Mouse (Mus musculus): ENCODE data around the gene S100a16. TPM values are rescaled to one million over a fixed set of nuclear protein-coding genes. Genes with fewer than 3 reads are reported as not detected.
A peak's percentile ranks its signal among the peaks of the same experiment; 100 is the strongest.

S100a16 gene
- total RNA-seq, 1 experiment from 2014 or later, result not detected

GRCm38 (mm10) chr3:90576351-90577001 lies 39.4 kb downstream of the S100a16 start:
- no peak for ATAC-seq (replicated peaks; ENCODE audit: insufficient number of reproducible peaks, low FRiP score, low TSS enrichment, poor library complexity, severe bottlenecking)

GRCm38 (mm10) chr3:90579433-90579832 lies 42.4 kb downstream of the S100a16 start:
- no peak for ATAC-seq (replicated peaks; ENCODE audit: insufficient number of reproducible peaks, low FRiP score, low TSS enrichment, poor library complexity, severe bottlenecking)

- ATAC-seq (replicated peaks; ENCODE audit: insufficient number of reproducible peaks, low FRiP score, low TSS enrichment, poor library complexity, severe bottlenecking), result no peak
These were observed 44.1 kb downstream of the S100a16 start for GRCm38 (mm10) chr3:90581141-90581540.

GRCm38 (mm10) chr3:90582156-90582555 lies 45.1 kb downstream of the S100a16 start:
- ATAC-seq (replicated peaks; ENCODE audit: insufficient number of reproducible peaks, low FRiP score, low TSS enrichment, poor library complexity, severe bottlenecking), result no peak

- ATAC-seq (replicated peaks; ENCODE audit: insufficient number of reproducible peaks, low FRiP score, low TSS enrichment, poor library complexity, severe bottlenecking), result no peak
These were observed 45.5 kb downstream of the S100a16 start for GRCm38 (mm10) chr3:90582556-90582955.

- ATAC-seq (replicated peaks; ENCODE audit: insufficient number of reproducible peaks, low FRiP score, low TSS enrichment, poor library complexity, severe bottlenecking), result no peak
These were observed 46.8 kb downstream of the S100a16 start for GRCm38 (mm10) chr3:90583893-90584292.

GRCm38 (mm10) chr3:90585595-90585994 lies 48.5 kb downstream of the S100a16 start:
- peak; percentile 62 for ATAC-seq (replicated peaks; ENCODE audit: insufficient number of reproducible peaks, low FRiP score, low TSS enrichment, poor library complexity, severe bottlenecking)

- ATAC-seq (replicated peaks; ENCODE audit: insufficient number of reproducible peaks, low FRiP score, low TSS enrichment, poor library complexity, severe bottlenecking), result no peak
These were observed 49.1 kb downstream of the S100a16 start for GRCm38 (mm10) chr3:90586016-90586643.

GRCm38 (mm10) chr3:90586906-90587305 lies 49.9 kb downstream of the S100a16 start:
- peak; percentile 84 for ATAC-seq (replicated peaks; ENCODE audit: insufficient number of reproducible peaks, low FRiP score, low TSS enrichment, poor library complexity, severe bottlenecking)

GRCm38 (mm10) chr3:90587361-90588101 lies 50.5 kb downstream of the S100a16 start:
- no peak for ATAC-seq (replicated peaks; ENCODE audit: insufficient number of reproducible peaks, low FRiP score, low TSS enrichment, poor library complexity, severe bottlenecking)

GRCm38 (mm10) chr3:90589390-90589789 lies 52.3 kb downstream of the S100a16 start:
- no peak for ATAC-seq (replicated peaks; ENCODE audit: insufficient number of reproducible peaks, low FRiP score, low TSS enrichment, poor library complexity, severe bottlenecking)

- ATAC-seq (replicated peaks; ENCODE audit: insufficient number of reproducible peaks, low FRiP score, low TSS enrichment, poor library complexity, severe bottlenecking), result no peak
These were observed 52.9 kb downstream of the S100a16 start, which contains the start of gene S100a2 for GRCm38 (mm10) chr3:90589947-90590346. Gene S100a2, plus strand, starts transcription at chr3:90590247.

Other genes with a start within 250 kb of the S100a16 start
- gene Gatad2b, start 244.1 kb upstream of the S100a16 start, total RNA-seq (2017), result 26.9 to 46.5 TPM (median 34.1 TPM) in 3 replicates
- 2.1 TPM in 1 of 3 replicates, not detected in the others for gene Slc27a3, start 147.3 kb upstream of the S100a16 start, total RNA-seq (2017)
- 11.7 to 26.5 TPM (median 12.9 TPM) in 3 replicates for gene Ints3, start 103.6 kb upstream of the S100a16 start, total RNA-seq (2017)
- not detected in 3 replicates for gene Npr1, start 71.4 kb upstream of the S100a16 start, total RNA-seq (2017)
- 72.4 to 84.1 TPM (median 74.7 TPM) in 3 replicates for gene Ilf2, start 61.1 kb upstream of the S100a16 start, total RNA-seq (2017)
- gene Snapin, start 46.2 kb upstream of the S100a16 start, total RNA-seq (2017), result 52.4 to 94.4 TPM (median 62.0 TPM) in 3 replicates
- gene Chtop, start 27.8 kb upstream of the S100a16 start, total RNA-seq (2017), result 65.3 to 100 TPM (median 80.3 TPM) in 3 replicates
- 24.0 to 71.5 TPM (median 39.2 TPM) in 3 replicates for gene S100a1, start 22.9 kb upstream of the S100a16 start, total RNA-seq (2017)
- 111 to 176 TPM (median 141 TPM) in 3 replicates for gene S100a13, start 22.8 kb upstream of the S100a16 start, total RNA-seq (2017)
- 3.0 TPM in 1 of 3 replicates, not detected in the others for gene S100a14, start 10.4 kb upstream of the S100a16 start, total RNA-seq (2017)
- gene S100a3, start 23.3 kb downstream of the S100a16 start, total RNA-seq (2017), result not detected in 3 replicates
- gene S100a2, start 53.0 kb downstream of the S100a16 start, total RNA-seq (2017), result not detected in 3 replicates
- gene Gm42674, start 64.7 kb downstream of the S100a16 start, total RNA-seq (2017), result not detected in 3 replicates
- 562 to 1,115 TPM (median 1,082 TPM) in 3 replicates for gene S100a4, start 66.5 kb downstream of the S100a16 start, total RNA-seq (2017)
- gene S100a5, start 71.3 kb downstream of the S100a16 start, total RNA-seq (2017), result not detected in 3 replicates
- 318 to 564 TPM (median 521 TPM) in 3 replicates for gene S100a6, start 75.6 kb downstream of the S100a16 start, total RNA-seq (2017)
- gene S100a7a, start 116.8 kb downstream of the S100a16 start, total RNA-seq (2017), result 0.58 TPM in 1 of 3 replicates, not detected in the others
- 3.4 to 52.7 TPM (median 15.1 TPM) in 3 replicates for gene S100a8, start 131.7 kb downstream of the S100a16 start, total RNA-seq (2017)
- 6.2 to 33.7 TPM (median 31.4 TPM) in 3 replicates for gene S100a9, start 158.5 kb downstream of the S100a16 start, total RNA-seq (2017)
- gene Pglyrp4, start 189.7 kb downstream of the S100a16 start, total RNA-seq (2017), result not detected in 3 replicates
- not detected in 3 replicates for gene Gm5849, start 240.6 kb downstream of the S100a16 start, total RNA-seq (2017)